Mouse (Mus musculus) E14TG2a.4 (cell line): ENCODE data around the gene Fam118a.

Experiments
- H3K27me3 ChIP-seq: 2 replicates; pipeline ENCODE4 v1.6.1; 2014; ENCODE audit warnings: low read length, control low read depth; ENCODE audit not compliant: insufficient read depth
- H3K36me3 ChIP-seq: 2 replicates; pipeline ENCODE4 v1.6.1; 2014; ENCODE audit warnings: low read length, control low read depth; ENCODE audit not compliant: insufficient read depth
- H3K4me1 ChIP-seq: replicated peaks from 2 replicates; pipeline ENCODE4 v1.6.1; 2014; ENCODE audit warnings: low read depth, low read length, control low read depth
- H3K4me3 ChIP-seq: replicated peaks from 2 replicates; pipeline ENCODE4 v1.5.1; 2014; ENCODE audit warnings: mild to moderate bottlenecking, low read length
- H3K9me3 ChIP-seq: 2 replicates; pipeline ENCODE4 v1.6.1; 2014; ENCODE audit warnings: low read length, control low read depth
- CTCF ChIP-seq: conservative IDR thresholded peaks from 2 replicates; pipeline ENCODE4 v1.5.1; 2014; ENCODE audit warnings: low read length
- NANOG ChIP-seq: IDR thresholded peaks from 2 replicates; pipeline ENCODE4 v1.6.1; 2014; ENCODE audit warnings: borderline replicate concordance, low read length, mixed read lengths
- POU5F1 ChIP-seq: IDR thresholded peaks from 2 replicates; pipeline ENCODE4 v1.6.1; 2014; ENCODE audit warnings: low read length, borderline replicate concordance

Gene Fam118a

DNA sequence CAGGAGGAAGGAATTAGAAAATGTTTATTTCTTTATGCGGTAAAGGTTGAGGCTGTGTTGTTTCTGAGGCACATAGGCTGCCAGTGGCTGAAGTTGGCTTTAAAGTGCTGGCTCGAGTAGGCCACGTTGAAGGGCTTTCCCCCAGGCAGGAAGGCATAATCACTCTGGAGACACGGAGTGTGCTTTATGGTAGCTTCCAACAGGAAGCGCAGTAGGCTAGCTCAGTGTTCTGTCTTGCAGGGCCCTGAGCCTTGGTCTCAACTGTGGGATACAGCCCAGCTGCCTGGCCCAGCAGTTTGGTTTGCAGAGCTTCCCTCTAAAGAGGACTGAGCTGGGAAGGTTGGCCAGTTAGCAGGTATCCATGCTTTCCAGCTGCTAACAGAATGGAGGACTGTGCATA, 14.4 kb downstream of the Fam118a start:
- H3K36me3 ChIP-seq: peaks cover 58% of the 10 kb centered on the region
- H3K4me1 ChIP-seq: peaks cover 40% of the 10 kb centered on the region
- no peak for TF ChIP-seq CTCF
- TF ChIP-seq POU5F1: no peak
- TF ChIP-seq NANOG: no peak
- no peaks in the 10 kb centered on the region for H3K9me3 ChIP-seq
- no peaks in the 10 kb centered on the region for H3K27me3 ChIP-seq
- no peak overlapping the region for H3K4me3 ChIP-seq

DNA sequence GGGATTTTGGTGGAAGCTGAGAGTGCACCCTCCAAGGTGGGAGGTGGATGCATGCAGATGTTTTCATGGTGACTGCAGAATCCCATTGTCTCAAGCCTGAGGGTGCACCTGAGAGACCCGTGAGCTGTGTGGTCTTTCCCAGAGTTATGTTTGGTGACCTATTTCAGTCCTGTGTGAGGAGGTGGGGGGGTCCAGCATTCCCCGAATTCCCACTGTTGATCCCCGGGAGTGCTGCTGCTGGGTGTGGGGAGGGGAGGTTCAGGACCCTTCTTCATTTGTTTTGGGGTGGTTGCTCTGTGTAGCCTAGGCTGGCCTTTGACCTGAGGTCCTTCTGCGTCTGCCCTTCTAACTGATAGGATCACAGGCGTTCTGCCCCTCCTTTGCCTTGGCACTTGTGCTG, 15.0 kb downstream of the Fam118a start:
- Histone ChIP-seq H3K4me3 (no peak overlapping the region), H3K9me3 (no peaks in the 10 kb centered on the region), H3K27me3 (no peaks in the 10 kb centered on the region), H3K36me3 (peaks cover 65% of the 10 kb centered on the region), H3K4me1 (peaks cover 33% of the 10 kb centered on the region)
- TF ChIP-seq NANOG (no peak), CTCF (no peak), POU5F1 (no peak)

DNA sequence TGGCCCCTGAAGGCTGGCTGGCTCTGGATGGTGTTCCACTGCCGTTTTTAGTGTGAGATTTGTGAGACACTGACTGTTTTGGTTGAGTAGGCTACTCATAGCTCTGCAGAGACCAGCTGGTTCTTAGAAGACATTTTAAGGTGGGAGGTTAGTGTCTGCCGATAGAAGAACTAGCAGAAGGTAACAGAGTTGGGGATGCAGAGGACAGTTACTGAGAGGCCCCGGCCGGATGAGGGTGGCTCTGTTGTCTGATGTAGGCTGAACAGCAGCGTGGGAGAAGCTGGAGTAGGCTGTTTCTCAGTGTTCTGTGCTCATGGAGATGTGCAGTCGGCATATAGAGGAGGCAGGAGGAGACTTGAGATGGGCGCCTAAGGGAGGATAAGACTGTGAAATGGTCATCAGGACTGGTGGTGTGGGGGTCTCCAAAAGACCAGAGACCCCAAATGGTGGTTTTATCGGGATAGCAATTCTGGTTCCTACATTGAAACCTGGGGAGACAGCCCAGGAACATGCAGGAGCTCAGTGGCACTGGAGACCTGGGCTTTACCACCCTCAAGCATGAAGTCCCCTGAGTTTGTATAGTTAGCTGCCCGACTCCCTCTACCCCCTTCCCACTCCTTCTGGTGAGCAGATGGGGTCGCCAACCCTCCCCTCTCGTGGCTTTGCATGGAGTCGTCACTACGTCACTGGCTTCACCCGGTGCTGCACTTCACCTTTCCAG, 17.6 kb downstream of the Fam118a start:
- Histone ChIP-seq H3K27me3 (no peaks in the 10 kb centered on the region), H3K36me3 (peaks cover 75% of the 10 kb centered on the region), H3K4me3 (no peak overlapping the region), H3K9me3 (no peaks in the 10 kb centered on the region), H3K4me1 (peaks cover 25% of the 10 kb centered on the region)
- no peak for TF ChIP-seq NANOG
- TF ChIP-seq CTCF: no peak
- no peak for TF ChIP-seq POU5F1

GRCm38 (mm10) chr15:85047865-85048264, 19.1 kb downstream of the Fam118a start:
- Histone ChIP-seq H3K27me3 (no peaks in the 10 kb centered on the region), H3K9me3 (no peaks in the 10 kb centered on the region), H3K36me3 (peaks cover 88% of the 10 kb centered on the region), H3K4me1 (peaks cover 12% of the 10 kb centered on the region), H3K4me3 (no peak overlapping the region)
- no peak for TF ChIP-seq CTCF
- TF ChIP-seq NANOG: no peak
- TF ChIP-seq POU5F1: no peak

GRCm38 (mm10) chr15:85049758-85050157, 21.0 kb downstream of the Fam118a start:
- TF ChIP-seq NANOG (no peak), CTCF (no peak), POU5F1 (no peak)
- no peak overlapping the region for H3K4me3 ChIP-seq
- no peaks in the 10 kb centered on the region for H3K9me3 ChIP-seq
- H3K27me3 ChIP-seq: no peaks in the 10 kb centered on the region
- peaks cover 92% of the 10 kb centered on the region for H3K36me3 ChIP-seq
- no peaks in the 10 kb centered on the region; the same call in 1 of the 2 replicates for H3K4me1 ChIP-seq

DNA sequence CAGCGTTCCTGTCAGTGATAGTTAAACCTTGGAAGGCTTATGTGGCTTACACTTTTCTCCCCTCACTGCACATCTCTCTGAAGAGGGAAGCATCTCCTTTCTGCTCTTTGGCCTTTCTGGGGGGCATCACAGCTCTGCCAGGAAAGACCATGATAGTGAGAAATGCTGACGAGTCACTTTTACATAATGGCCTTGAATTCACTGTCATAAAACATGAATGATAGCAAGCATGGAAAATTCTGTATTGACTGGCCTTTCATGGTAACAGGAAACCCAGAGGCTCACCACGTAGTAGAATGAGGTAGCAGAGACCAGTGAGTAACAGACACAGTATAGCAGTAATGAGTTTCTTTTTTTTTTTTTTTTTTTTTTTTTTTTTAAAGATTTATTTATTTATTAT, 25.4 kb downstream of the Fam118a start:
- TF ChIP-seq NANOG: no peak
- no peak for TF ChIP-seq POU5F1
- TF ChIP-seq CTCF: no peak
- H3K36me3 ChIP-seq: peaks cover 76% of the 10 kb centered on the region
- no peaks in the 10 kb centered on the region for H3K9me3 ChIP-seq
- no peak overlapping the region for H3K4me3 ChIP-seq
- H3K4me1 ChIP-seq: 0 out of 2 replicates have a peak, but pooled peaks cover 15% of the 10 kb centered on the region
- H3K27me3 ChIP-seq: no peaks in the 10 kb centered on the region

DNA sequence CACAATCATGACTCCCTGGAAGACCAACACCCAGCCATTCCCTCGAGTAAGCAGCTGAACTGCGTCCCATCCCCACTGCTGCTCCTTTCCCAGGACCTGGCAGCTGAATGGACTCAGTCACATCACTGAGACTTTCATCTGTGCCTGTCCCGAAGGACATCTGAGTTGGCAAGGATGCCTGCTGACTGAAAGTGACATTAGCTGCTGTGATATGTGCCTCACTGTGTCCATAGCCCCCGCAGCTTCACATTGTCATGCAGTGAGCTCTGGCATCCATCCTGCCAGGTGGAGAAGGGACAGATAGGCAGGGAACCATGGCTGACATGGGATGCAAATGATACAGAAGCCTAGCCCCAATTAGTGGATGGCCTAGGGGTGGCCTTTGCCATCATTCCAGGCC, 26.4 kb downstream of the Fam118a start:
- Histone ChIP-seq H3K4me1 (0 out of 2 replicates have a peak, but pooled peaks cover 15% of the 10 kb centered on the region), H3K27me3 (no peaks in the 10 kb centered on the region), H3K4me3 (no peak overlapping the region), H3K9me3 (no peaks in the 10 kb centered on the region), H3K36me3 (peaks cover 69% of the 10 kb centered on the region)
- TF ChIP-seq POU5F1: no peak
- TF ChIP-seq CTCF: no peak
- TF ChIP-seq NANOG: no peak

- no peaks in the 10 kb centered on the region for H3K4me1 ChIP-seq
- no peaks in the 10 kb centered on the region for H3K27me3 ChIP-seq
Measured at GRCm38 (mm10) chr15:85063421-85063820, 34.7 kb downstream of the Fam118a start.

DNA sequence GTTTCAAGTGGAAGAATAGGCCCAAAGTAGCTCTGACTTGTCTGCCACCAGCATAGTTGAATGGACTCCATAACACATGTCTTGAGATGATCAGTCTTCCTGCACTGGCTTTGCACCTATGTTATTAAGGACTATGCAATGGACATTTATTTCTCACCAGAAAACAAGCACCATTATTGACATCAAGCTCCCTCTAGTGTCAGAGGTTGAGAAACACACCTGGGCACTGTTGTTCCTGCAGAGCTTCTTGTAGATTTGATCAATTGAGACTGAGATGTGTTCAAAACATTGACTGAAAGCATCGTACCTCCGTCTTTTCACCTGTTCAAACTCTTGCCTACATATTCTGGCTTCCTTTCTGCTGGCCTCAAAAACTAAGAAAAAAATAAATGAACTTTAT, 41.8 kb downstream of the Fam118a start:
- Histone ChIP-seq H3K4me3 (no peak overlapping the region), H3K9me3 (no peaks in the 10 kb centered on the region), H3K27me3 (no peaks in the 10 kb centered on the region), H3K4me1 (no peaks in the 10 kb centered on the region), H3K36me3 (peaks cover 14% of the 10 kb centered on the region; the same call in 1 of the 2 replicates)
- TF ChIP-seq CTCF (peak; percentile 83), POU5F1 (no peak), NANOG (no peak)

More at GRCm38 (mm10) chr15:85063421-85063820, 34.7 kb downstream of the Fam118a start:
- no peaks in the 10 kb centered on the region for H3K9me3 ChIP-seq
- TF ChIP-seq CTCF (no peak), POU5F1 (no peak), NANOG (no peak)
- no peak overlapping the region for H3K4me3 ChIP-seq
- peaks cover 64% of the 10 kb centered on the region for H3K36me3 ChIP-seq
